Mouse (Mus musculus) liver, adult 2 months (tissue): ENCODE data around the gene Ldb3. TPM values are rescaled to one million over a fixed set of nuclear protein-coding genes. Genes with fewer than 3 reads are reported as not detected.

Source experiments
- DNase-seq: peaks from one replicate; pipeline ENCODE4 v3.0.0-alpha.2; 2011; ENCODE audit warnings: low read depth, low spot score; ENCODE audit errors: extremely low read depth
- H3K27ac ChIP-seq: fragments of 200-500 bp; replicated peaks from 2 replicates; pipeline ENCODE4 v1.5.1; 2012; ENCODE audit warnings: low read depth, mild to moderate bottlenecking, control low read depth, inconsistent platforms, low read length; ENCODE audit not compliant: insufficient read depth
- H3K27me3 ChIP-seq: fragments of 200-500 bp; 2 replicates; pipeline ENCODE4 v1.6.1; 2012; ENCODE audit warnings: mild to moderate bottlenecking, moderate library complexity, low read length, inconsistent platforms; ENCODE audit not compliant: control insufficient read depth, insufficient read depth
- H3K36me3 ChIP-seq: fragments of 200-500 bp; 2 replicates; pipeline ENCODE4 v1.6.1; 2012; ENCODE audit warnings: low read length, inconsistent platforms; ENCODE audit not compliant: control insufficient read depth, insufficient read depth
- H3K4me1 ChIP-seq: fragments of 200-500 bp; 2 replicates; pipeline ENCODE4 v1.6.1; 2011; ENCODE audit warnings: low read length; ENCODE audit not compliant: control insufficient read depth, insufficient read depth
- H3K4me3 ChIP-seq: fragments of 200-500 bp; 2 replicates; pipeline ENCODE4 v1.5.1; 2011; ENCODE audit warnings: low read depth, mild to moderate bottlenecking, control low read depth, low read length, moderate library complexity; ENCODE audit not compliant: insufficient read depth
- H3K79me2 ChIP-seq: fragments of 200-500 bp; 2 replicates; pipeline ENCODE4 v1.6.1; 2012; ENCODE audit warnings: inconsistent platforms, mild to moderate bottlenecking, low read length, moderate library complexity; ENCODE audit not compliant: control insufficient read depth, insufficient read depth
- H3K9ac ChIP-seq: fragments of 200-500 bp; 2 replicates; pipeline ENCODE4 v1.6.1; 2012; ENCODE audit warnings: low read depth, mild to moderate bottlenecking, control low read depth, inconsistent platforms, low read length
- CTCF ChIP-seq: fragments of 200-500 bp; IDR thresholded peaks from 2 replicates; pipeline ENCODE4 v1.5.1; 2011; ENCODE audit warnings: low read depth, low read length, control low read depth
- POLR2A ChIP-seq: fragments of 200-500 bp; IDR thresholded peaks from 2 replicates; pipeline ENCODE4 v1.6.1; 2011; ENCODE audit warnings: low read length, control low read depth; ENCODE audit not compliant: insufficient read depth; ENCODE audit errors: extremely low read depth
- WGBS: fragments of 180-500 bp; shearing (Covaris S2); methylation state at CpG from one replicate; pipeline ENCODE4 v1.1.7; 2018; 5-methylcytosine and 5-hydroxymethylcytosine counted together
- polyA plus RNA-seq: library from polyadenylated mRNA; depleted of rRNA; stranded (reverse); fragments of >200 nt; gene quantifications from 2 replicates; pipeline ENCODE4 v1.2.3, GENCODE M21; 2012
- total RNA-seq: library from RNA; depleted of rRNA; stranded (reverse); fragments of >200 nt; gene quantifications from 2 replicates; pipeline ENCODE4 v1.2.3, GENCODE M21; 2014

Gene Ldb3
- total and polyA plus RNA-seq, 2 experiments, result 0.06 to 0.18 TPM

DNA sequence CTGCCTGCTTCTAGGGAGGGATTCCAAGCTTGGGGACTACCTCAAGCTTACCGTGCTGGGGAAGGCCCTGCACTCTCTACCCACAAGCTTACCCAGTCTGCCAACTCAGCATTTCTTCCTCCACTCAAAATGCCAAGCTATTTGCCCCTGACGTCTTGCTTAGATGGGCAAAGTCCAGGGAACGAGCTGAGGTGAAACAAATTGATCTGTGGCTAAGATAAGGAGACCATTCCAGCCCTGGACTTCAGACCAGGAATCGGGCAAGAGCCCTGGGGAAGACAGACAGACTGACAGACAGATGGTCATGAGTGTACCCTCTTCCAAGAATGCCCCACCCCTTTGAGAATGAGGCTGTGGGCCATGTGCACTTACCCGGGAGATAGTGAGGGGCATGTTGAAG, 477 bp downstream of the Ldb3 start:
- Histone ChIP-seq H3K9ac (peak overlapping the region; percentile 26; the same call in 1 of the 2 replicates), H3K27me3 (no peaks in the 10 kb centered on the region), H3K4me1 (peaks cover 23% of the 10 kb centered on the region), H3K36me3 (no peaks in the 10 kb centered on the region), H3K4me3 (no peak overlapping the region), H3K79me2 (no peaks in the 10 kb centered on the region), H3K27ac (peak overlapping the region; percentile 52)
- DNase-seq, result peak; percentile 92
- 29% methylated on average over 5 of the region's 5 CpGs for WGBS
- TF ChIP-seq CTCF, result no peak
- no peak for TF ChIP-seq POLR2A

GRCm38 (mm10) chr14:34586871-34587270, 1.6 kb downstream of the Ldb3 start:
- Histone ChIP-seq H3K9ac (no peak overlapping the region), H3K4me3 (no peak overlapping the region), H3K36me3 (no peaks in the 10 kb centered on the region), H3K79me2 (no peaks in the 10 kb centered on the region), H3K27me3 (no peaks in the 10 kb centered on the region), H3K27ac (no peak overlapping the region), H3K4me1 (peaks cover 23% of the 10 kb centered on the region)
- 79% methylated on average over 3 of the region's 3 CpGs for WGBS
- no peak for DNase-seq
- TF ChIP-seq CTCF (no peak), POLR2A (no peak)

DNA sequence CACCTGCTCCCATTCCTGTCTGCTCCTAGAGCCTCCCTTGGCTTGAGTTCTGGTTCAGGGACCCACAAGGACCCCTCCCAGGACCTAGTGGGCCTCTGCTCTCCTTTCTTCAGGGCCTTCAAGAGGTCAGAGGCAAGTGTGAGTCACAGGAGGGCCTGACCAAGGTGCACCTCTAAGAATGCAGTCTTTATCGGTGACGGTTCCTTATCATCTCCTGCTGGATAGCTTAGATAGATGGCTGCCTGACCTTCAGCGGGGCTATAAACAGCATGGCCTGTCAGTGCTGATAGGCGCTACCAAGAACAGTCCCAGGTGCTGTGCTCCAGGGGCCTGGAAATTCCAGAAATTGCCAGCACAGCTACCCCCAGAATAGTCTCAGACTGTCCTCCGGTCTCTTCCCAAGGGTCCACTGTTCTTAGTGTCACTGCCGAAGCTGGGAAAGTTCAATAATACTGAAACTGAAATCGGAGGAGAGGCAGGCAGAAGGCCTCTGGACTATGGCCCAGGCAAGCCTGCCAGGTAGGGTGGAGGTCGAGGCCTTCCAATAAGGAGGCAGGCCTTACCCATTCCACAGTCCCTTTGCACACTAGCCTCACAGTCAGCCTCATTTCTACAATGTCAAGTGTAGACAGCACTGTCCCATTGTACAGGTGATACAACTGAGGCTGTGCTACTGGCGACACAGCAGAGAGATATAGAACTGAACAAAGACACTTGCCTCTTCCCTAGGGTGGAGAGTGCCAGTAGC, 3.0 kb downstream of the Ldb3 start:
- WGBS, result 38% methylated on average over 9 of the region's 9 CpGs
- H3K36me3 ChIP-seq, result no peaks in the 10 kb centered on the region
- H3K4me3 ChIP-seq, result no peak overlapping the region
- no peaks in the 10 kb centered on the region for H3K27me3 ChIP-seq
- H3K4me1 ChIP-seq, result peaks cover 23% of the 10 kb centered on the region
- TF ChIP-seq CTCF, result no peak
- TF ChIP-seq POLR2A, result no peak
- DNase-seq, result peak; percentile 86
- no peaks in the 10 kb centered on the region for H3K79me2 ChIP-seq
- peak overlapping the region; percentile 48; the same call in 1 of the 2 replicates for H3K9ac ChIP-seq
- peak overlapping the region; percentile 83 for H3K27ac ChIP-seq

DNA sequence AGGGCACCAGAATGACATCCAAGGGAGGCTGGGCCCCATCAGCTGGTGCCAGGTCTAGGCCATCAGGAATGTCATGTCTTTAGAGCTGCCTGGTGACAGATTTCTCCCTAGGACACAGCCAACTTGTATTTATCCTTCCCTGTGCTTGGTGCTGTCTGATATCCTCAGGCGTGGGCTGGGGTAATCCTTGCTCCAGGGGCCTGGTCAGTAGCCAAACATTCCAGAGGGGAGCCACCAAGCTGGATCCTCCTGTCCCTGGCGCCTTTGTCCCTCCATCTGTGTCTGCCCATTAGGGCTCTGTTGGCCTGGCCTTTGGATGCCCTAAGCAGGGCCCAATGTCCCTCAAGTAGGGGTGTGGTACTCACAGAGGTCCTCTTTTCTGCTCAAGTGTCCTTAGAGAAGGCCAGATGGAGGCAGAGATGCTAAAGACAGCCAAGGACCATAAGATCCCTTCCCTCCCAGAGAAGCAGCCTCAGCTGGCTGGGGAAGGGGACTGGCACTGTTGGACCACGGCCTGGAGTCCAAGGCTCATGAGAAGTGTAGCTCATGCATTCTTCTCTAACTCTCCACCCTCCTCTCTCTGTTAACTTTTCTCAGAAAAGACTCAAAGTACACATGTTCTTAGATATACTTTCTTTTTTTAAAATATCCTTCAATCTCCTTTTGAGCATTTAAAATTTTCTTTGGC, 5.6 kb downstream of the Ldb3 start:
- Histone ChIP-seq H3K36me3 (no peaks in the 10 kb centered on the region), H3K27me3 (no peaks in the 10 kb centered on the region), H3K27ac (no peak overlapping the region), H3K79me2 (no peaks in the 10 kb centered on the region), H3K9ac (no peak overlapping the region), H3K4me1 (peaks cover 19% of the 10 kb centered on the region), H3K4me3 (no peak overlapping the region)
- WGBS, result 92% methylated on average over 3 of the region's 3 CpGs
- TF ChIP-seq POLR2A, result no peak
- TF ChIP-seq CTCF, result no peak
- no peak for DNase-seq

- Histone ChIP-seq H3K9ac (no peak overlapping the region), H3K4me3 (no peak overlapping the region), H3K27ac (no peak overlapping the region), H3K4me1 (no peaks in the 10 kb centered on the region), H3K79me2 (no peaks in the 10 kb centered on the region), H3K36me3 (no peaks in the 10 kb centered on the region), H3K27me3 (no peaks in the 10 kb centered on the region)
- TF ChIP-seq POLR2A, result no peak
- no peak for TF ChIP-seq CTCF
- WGBS, result 88% methylated on average over 4 of the region's 4 CpGs
- DNase-seq, result no peak
Observed at GRCm38 (mm10) chr14:34576858-34577257, 11.6 kb downstream of the Ldb3 start.

DNA sequence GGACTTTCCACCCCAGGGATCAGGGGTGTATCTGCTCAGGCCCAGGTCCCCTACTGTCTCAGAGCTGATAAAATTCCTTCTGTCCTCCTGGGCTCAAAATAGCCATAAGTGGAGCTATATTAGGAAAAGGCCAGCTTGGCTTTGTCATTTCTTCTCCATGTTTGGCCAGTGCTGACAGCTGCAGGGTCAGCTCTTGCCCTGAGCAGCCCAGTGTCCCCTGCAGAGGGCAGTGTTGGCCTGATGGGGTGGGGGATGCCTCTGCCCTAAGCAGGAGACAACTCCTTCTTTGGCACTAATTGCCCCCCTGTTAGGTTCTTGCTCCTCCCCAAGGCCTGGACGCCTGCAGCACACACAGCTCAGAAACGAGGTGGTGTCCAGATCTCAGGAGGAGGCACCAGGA, 14.4 kb downstream of the Ldb3 start:
- Histone ChIP-seq H3K27me3 (no peaks in the 10 kb centered on the region), H3K79me2 (no peaks in the 10 kb centered on the region), H3K4me1 (no peaks in the 10 kb centered on the region), H3K9ac (no peak overlapping the region), H3K4me3 (no peak overlapping the region), H3K27ac (no peak overlapping the region), H3K36me3 (no peaks in the 10 kb centered on the region)
- TF ChIP-seq POLR2A (no peak), CTCF (peak; percentile 82)
- 86% methylated on average over 2 of the region's 2 CpGs for WGBS
- no peak for DNase-seq
